Mouse (Mus musculus) naive thymus-derived CD4-positive, alpha-beta T cell, adult 2 months (primary cell): Measurements from ENCODE around the gene Atp7a.

ENCODE experiments used
- DNase-seq: peaks from one replicate; pipeline ENCODE4 v3.0.0-alpha.2; 2011; ENCODE audit warnings: low read depth

The Atp7a gene

GRCm38 (mm10) chrX:106171853-106172154, 144.7 kb downstream of the Atp7a start:
- DNase-seq: peak; percentile 31
